Mouse (Mus musculus) lung, postnatal 4 days (tissue): ENCODE measurements around the gene Best1.

Source experiments
- DNase-seq, 2 experiments: peaks; one replicate each; pipeline ENCODE4 v3.0.0; 2021

Gene Best1

DNA sequence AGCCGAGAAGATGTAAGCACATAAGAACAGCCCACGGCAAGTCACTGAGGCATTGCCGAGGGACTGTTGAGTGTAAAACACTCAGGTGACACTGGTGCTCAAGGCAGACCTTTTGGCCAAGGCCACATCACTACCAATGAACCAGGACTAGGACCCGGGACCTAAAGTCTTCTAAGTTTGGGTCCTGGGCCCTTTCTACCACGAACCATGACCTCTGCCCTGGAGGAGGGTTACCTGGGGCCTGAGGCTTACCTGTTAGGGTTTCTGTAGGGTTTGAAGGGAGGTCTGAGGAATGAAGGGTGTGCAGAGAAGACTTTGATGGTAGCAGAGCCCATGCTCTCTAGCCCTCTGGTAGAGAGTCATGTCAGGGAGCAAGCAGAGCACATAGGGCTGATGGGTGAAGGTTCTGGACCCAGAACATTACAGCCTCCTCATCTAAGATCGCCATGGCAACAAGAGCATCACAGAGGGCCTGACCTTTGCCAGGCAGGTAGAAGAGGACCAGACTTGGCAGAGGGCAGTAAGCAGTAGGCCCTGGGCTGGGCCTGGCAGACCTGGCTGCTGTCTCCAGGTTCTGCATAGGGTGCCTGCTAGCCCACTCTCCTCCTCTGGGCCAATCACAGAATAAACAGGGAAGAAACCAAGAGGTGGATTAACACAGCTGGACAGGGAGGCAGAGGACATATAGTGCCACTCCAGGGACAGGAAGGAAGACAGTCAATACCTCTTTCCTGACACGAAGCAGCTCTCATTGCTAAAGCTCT lies at the start of gene Best1, which contains the start of gene Rab3il1:
Gene Best1 (minus strand): TSS at position 428 of the 764 bp plus-strand sequence.
Gene Rab3il1 (plus strand): TSS at position 464 of the 764 bp plus-strand sequence.
- no peak for DNase-seq

DNA sequence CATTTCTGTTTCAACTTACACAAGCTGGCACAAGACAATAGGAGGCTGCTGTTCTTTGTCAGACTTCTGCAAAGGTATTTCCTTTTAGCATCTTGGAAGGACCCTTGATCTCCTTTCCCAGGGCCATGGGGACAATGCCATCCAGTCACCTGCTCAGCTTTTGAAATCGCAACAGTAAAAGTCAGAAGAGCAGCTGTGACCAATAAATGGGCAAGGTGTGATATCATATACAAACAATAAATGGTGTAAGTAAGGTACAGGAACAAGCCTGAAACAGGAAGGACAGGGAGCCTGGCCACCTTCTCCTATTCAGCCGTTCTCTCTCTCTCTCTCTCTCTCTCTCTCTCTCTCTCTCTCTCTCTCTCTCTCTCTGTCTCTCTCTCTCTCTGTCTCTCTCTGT lies 49.0 kb upstream of the Best1 start:
- DNase-seq, result peak in 1 of 2 experiments; percentile 4

DNA sequence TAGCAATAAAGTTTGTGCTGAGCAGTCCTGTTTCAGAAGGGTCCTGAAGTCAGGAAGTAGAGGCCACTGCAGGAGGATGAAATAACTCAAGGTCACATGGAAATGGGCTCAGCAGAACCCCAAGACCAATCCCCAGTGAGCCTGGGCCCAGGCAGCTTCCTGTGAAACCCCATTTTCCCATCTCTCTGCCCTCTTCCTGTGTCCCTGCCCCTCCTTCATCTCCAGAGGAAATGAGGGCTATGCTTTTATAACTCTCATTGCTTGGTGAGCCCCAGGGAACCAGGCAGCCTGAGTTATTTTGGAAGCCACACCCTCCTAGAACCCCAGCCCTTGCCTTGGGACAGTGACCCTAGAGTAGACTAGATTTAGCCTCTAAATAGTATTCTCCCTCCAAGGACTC lies 48.1 kb upstream of the Best1 start:
- DNase-seq, result peak in 1 of 2 experiments; percentile 3

DNA sequence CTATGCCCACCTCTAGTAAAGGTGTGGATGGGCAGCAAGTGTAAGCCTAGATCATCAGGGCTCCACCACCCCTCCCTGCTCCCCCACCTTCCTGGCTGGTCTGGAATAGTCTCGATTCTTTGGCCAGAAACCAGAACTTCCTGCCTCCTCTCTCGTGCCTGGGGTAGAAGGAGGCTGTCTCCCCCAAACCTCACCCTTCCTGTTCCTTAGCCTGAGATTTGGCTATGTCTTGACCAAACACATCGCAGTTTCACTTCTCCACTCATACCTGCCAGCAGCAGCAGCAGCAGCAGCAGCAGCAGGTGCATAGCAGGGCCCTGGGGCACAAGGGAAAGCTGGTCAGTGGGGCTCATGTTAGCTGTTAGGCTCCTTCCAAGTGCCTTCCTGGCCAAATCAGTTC lies 45.5 kb upstream of the Best1 start:
- peak in 1 of 2 experiments; percentile 20 for DNase-seq

DNA sequence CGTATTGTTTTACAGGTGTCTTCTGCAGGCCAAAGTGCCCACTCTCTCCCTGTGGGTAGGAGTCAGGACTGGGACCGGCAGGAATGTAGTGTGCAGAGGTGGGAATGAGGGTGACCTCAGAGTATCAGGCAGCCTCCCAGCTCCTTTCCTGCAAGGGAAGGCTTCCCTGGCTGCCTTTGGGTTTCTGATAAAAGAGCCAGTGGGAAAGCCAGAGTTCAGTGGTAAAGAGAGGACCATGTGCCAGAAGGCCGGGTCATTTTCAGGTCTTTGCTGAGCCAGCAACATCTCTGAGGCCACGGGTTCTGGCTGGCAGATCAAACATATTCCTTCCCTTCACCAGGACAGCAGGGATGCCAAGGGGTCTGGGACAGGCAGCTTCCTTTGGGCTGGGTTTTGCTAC lies 44.9 kb upstream of the Best1 start:
- DNase-seq, result peak in 1 of 2 experiments; percentile 3

DNA sequence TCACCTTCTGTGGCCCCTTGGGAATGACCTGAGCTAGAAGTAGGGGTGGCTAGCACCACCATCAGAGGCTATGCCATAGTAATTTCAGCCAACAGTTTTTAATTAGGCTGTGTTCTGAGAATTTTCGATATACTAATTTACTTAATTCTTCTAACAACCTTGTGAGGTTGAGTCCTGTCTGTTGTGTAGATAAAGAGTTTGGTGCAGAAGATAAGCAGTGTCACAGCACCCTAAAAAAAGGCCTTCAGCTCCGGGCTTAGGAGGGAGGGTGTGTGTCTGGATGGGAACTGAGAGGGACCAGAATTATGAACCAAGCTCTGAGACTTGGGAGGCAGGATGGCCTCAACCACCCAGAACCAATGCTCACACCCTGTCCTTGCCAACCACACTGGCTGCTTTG lies 44.3 kb upstream of the Best1 start:
- DNase-seq, result no peak

DNA sequence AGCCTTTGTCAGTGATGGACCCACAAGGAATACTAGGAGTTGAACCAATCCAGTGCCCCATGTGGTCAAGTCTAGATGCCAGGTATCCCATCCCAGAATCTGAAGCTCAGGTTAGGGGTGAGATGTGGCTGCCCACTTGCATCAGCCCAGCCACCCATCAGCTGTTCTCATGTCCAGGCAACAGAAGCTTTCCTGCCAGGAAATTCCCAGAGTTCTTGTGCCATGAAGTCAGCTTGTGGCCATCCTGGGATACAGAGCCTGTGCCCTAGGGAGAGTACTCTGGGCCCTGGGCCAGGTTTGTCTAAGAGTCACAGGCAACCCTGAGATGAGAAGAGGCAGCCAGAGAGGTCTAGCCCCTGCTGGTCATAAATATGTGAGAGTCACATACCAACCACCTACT lies 42.2 kb upstream of the Best1 start:
- peak; percentile 59 to 73 for DNase-seq

DNA sequence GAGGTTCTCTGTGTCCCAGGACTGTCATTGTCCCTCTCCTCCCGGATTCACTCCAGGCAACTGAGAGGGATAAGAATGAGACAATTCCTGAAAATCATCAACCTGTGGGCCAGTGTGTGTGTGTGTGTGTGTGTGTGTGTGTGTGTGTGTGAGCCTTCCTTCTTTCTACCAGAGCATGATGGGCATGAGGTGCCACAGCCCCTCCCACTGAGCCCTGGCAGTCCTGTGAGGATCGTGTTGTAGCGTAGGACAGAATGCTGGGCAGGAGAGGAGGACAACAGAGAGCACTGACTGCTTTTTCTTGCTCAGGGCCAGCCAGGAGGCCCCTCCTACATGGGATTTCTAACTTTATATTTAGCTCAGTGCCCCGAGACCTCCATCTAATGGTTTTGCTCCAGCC lies 41.4 kb upstream of the Best1 start:
- no peak for DNase-seq

DNA sequence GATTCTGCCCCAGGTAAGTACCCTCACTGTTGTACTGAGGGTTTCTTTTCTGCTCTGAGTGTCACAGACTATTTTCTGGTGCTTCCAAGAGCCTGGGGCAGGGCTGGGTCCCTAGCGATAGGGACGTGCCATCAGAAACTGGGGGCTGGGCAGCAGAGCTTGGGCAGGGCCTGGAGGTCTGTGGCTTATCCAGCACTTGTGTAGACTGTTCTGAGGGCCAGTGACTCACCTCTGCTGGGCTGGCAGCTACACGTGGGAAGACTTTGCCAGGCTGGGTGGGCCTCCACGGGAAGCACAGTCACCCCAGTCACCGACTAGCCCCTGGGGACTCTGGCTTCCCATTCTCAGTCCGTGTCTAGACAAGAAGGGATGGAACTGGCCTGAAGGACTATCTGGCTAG lies 40.8 kb upstream of the Best1 start:
- DNase-seq, result peak in 1 of 2 experiments; percentile 62

DNA sequence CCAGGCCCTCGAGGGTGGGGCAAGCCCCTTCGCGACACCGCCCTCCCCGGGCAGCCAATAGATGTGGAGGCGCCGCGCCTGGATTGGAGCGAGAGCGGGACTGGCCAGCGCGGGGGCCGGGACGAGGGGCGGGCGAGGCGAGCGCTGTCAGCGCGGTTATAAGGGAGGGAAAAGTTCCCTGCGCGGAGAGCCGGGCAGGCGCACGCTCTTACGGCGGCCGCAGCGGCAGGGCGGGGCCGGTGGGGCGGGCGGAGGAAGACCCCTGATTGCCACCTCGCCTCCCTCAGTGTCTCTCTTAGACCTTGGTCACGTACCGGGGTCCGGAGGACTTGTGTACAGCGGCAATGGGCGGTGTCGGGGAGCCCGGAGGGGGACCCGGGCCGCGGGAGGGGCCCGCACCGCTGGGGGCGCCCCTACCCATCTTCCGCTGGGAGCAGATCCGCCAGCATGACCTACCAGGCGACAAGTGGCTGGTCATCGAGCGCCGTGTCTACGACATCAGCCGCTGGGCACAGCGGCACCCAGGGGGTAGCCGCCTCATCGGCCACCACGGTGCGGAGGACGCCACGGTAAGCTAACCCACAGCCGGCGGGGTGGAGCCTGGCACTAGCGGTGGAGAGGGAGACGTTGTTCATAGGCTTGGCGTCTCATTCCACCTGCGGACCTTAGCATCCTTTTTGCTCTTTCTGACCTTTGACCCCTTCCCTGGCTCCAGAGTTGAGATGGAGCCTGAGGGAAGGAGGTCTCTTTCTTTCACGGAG lies 40.1 kb upstream of the Best1 start, which contains the start of gene Fads3:
Gene Fads3 (plus strand): TSS at position 182 of the 761 bp plus-strand sequence.
- DNase-seq, result peak; percentile 90 to 96

DNA sequence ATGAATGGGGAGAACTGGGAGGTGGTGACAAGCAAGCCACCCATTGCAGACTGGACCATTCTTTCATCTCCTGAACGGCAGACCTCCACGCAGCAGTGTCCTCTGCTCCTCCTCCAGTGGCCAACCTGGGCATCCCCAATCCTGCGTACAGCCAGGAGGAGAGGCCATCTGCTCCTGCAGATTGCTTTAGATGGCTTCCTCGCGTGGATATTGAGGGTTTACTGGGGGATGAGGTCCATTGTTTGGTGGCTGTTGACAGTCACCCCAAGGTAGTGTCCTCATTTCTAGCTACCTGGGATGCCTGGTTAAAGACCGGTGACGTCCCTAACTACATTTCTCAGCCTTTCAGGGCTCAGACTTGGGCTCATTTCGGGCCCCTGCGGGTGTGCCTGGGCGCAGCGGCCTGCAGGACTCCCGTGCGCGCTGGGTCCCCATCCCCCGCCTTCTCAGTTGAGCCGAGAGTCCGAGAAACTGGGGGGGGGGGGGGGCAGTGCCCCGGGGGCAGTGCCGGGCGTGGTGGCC lies 39.5 kb upstream of the Best1 start:
- DNase-seq, result peak in 1 of 2 experiments; percentile 14

DNA sequence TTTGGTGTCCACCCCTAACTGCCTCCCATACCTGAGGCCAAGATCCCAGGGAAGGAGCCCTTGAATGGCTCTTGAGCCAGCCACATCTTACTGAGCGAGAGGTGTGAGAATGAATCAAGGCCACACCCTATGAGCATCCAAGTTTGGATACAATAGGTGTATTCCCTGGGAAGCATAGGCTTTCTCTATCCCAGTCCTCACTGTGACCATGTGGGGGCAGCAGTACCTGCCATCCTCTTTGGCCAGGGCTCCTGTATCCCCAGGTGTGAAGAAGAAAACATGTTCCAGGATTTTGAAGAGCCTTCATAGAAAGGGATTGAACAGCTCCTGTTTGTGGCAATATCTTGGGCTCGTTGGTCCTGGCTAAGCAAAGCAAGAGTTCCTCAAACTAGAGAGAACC lies 38.2 kb upstream of the Best1 start:
- peak; percentile 50 to 54 for DNase-seq

DNA sequence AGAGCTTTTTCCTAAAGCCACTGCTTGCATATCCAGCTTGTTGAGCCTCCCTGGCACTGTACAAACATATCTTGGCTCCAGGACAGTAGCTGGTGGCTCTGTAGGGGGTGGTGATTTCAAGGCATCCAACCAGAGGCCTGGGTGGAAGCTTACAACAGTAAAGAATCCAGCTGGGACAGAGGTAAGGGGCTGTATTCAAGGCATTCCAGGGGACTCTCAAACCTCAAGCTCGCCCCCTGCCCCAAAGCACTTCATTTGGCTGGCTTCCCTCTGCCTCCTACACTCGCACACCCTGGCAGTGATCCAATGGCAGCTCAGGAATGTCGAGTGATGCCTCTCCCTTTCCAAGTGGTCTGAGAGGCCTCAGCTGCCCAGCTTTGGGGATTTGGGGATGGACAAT lies 37.5 kb upstream of the Best1 start:
- DNase-seq, result peak; percentile 89 to 94

DNA sequence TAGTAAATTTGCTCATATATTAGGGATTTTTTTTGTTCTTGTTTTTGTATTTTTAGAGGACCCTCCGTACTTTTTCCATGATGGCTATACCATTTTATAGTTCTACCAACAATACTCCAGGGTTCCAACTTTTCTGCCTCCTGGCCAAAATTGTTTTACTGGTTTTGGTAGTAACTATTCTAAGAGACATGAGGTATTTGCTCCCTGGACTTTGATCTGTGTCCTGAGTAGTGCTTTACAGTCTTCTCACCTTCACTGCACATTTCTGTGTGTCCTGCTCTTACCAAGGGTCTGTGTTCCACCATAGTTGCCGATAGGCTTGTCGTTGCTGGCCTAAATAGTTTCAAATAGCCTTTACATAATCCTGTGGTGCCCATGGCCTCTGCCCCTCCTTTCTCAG lies 36.9 kb upstream of the Best1 start:
- DNase-seq, result no peak

DNA sequence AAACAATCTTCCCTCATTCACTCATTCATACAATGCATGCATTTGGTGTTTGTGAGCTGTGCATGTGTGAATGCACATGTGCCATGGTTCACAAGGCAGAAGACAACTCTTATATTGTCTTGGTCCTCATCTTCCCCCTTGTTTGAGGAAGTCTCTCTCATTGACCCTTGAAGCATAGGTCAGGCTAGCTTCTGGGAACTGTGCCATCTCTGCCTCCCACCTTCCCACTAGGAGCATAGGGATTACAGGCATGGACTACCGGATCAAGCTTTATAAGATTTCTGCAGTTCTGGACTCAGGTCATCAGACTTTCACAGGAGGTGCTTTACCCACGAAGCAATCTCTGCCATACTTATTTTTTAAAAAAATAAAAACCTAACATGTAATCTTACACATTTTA lies 36.1 kb upstream of the Best1 start:
- no peak for DNase-seq

DNA sequence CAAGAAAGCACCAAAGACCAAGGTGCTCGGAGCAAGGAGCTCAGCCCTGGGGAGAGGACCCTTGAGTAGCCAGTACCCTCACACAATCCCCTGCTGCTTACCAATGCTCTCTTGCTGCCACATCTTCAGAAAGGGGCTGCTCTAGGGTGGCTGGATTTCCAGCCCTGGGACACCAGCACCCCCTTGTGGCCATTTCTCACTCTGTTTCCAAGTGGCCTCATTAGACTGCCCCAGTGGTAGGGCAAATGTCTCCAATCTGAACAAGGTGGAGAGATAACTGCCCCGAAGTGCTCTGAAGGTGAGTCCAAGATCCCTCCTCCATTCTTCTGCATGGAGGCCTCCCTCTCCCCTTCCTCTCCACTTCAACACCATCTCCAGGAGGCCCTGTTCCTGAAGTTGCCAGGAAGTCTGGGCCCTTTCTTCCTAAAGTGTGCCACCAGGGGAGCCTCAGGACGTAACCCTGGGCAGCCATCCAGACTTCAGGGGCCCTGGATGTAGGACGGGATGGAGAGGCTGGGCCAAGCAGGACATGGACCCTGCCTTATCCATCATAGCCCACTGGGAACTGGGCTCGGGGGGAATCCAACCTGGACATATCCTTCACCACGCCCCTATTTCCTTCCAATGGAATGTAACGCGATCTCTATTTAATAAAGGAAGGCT lies 33.5 kb upstream of the Best1 start:
- DNase-seq, result peak; percentile 81 to 90

DNA sequence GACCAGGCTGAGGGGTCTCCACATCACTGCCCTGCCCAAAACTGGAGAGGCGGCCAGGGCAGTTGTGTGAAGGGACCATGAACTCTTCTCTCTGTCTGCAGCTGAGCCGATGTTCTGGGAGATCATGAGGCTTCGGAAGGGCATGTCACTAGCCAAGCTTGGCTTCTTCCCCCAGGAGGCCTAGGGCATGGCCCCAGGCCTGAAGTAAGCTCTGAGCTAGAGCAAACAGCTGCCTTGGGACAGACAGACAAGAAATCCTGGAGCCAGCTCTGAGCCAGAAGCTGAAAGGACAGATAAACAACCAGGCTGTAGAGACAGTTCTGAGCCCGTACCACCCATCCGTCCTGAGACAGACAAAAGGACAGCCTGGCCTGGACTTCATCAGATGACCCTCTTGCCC lies 32.9 kb upstream of the Best1 start:
- no peak for DNase-seq

DNA sequence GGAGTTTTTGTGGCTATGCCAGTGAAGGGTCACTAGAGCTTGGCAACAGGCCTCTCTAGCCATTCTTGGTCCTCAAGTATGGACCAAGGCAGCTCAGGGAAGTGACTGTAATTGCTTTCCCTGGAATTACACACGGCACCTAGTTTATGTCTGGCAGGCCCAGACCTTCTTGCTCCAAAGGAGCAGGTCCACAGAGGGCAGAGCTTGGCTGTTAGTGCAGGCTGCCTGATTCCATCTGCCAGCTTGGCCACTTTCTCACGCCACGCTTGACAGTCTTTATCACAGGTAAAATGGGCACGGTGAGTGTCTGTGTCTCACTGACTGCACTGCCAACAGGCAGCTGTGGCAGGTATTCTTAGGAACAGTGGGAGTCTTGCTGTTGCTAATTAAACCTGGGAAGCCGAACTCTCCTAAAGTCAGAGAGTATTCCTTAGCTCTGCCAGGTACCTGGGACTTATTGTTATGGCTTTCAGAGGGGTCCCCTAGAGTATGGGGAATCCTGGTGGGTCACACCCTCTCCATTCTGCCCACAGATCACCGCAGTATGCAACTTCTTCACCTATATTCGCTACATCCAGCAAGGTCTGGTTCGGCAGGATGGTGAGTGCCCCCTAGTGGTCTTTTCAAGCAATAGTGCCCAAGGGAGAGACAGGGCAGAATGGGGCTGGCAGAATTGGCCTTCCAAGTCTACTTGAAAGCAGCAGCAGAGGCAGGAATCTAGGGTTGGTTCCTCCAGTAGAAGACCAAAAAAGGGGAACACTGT lies 32.0 kb upstream of the Best1 start:
- peak; percentile 63 to 73 for DNase-seq

DNA sequence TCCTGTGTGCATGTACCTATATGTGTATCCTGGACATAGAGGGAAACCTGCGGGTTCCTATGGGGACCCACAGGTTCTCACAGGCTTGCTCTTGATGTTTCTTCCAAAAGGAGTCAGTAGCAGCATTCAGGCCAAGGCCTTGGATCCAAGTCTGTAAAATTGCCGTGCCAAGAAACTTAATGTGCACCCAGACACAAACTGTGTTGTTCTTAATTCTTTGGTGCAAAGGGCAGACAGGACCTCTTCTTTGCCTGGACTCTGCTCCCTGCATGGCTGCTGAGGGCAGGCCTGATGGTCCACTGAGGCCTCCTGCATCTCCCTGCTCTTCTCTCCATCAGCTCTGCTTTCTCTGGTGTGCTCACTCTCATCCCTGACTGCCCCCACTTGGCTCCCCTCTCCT lies 28.3 kb upstream of the Best1 start:
- no peak for DNase-seq

DNA sequence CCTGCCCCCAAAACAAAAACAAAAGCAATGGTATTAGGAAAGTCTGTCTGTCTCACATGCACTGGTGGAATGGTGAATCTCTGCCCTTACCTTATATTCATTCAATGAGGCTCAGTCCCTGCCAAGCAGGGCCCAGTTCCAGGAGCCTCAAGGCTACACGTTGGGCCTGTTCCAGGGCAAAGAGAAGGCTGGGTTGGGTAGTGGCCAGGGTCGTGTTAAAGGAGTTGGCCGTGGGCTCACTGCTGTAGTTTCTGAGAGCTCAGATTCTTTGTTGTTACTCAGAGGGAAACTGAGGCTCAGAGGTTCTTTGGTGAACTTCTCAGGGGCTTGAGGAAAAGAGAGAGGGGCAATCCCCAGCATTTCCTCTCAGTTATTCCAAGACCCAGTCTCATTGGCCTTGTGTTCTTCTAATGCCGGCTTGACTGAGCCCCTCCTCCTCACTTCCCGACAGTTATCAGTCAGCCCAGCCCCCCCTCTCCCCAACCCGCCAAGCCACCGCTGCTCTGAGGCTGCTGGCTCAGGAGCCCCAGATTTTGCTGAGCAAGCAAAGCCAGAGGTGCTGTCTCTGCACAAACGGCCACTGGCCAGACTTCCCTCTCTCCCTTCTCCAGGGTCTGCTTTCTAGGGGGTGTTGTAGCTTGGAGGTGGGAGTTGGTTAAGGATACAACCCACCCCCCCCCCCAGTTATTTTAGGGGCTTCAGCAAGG lies 23.9 kb upstream of the Best1 start:
- peak; percentile 72 to 84 for DNase-seq

DNA sequence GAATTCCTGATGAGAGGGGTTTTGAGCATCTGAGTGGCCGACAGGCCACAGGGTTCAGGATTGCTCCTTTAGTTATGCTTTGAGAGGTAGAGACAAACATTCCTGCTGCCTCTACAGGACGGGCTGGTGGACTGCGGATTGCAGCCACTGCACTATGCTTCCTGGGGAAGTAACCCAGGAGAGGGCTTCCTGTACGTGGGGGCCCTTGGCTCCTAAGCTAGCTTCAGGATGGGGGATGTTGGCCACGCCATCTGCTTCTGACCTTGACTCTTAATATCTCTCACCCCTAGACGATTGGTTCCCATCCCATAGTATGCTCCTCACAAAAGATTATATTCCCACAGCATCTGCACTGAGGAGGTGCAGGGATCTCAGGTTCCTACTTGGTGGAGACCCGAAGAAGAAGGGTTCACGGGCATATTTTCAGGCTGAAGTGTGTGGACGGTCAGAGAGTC lies 21.9 kb upstream of the Best1 start:
- DNase-seq, result peak in 1 of 2 experiments; percentile 56
